Mouse (Mus musculus) olfactory bulb, adult 2 months (tissue): Measurements from ENCODE around the gene Pde10a.

ENCODE experiments used
- CTCF ChIP-seq: fragments of 200-500 bp; IDR thresholded peaks from 2 replicates; pipeline ENCODE4 v1.5.1; 2012; ENCODE audit warnings: low read depth, mild to moderate bottlenecking, low read length, moderate library complexity; ENCODE audit not compliant: insufficient read depth
- POLR2A ChIP-seq: fragments of 200-500 bp; IDR thresholded peaks from 2 replicates; pipeline ENCODE4 v1.6.1; 2012; ENCODE audit warnings: mild to moderate bottlenecking, low read depth, low read length, moderate library complexity; ENCODE audit not compliant: insufficient read depth

GRCm38 (mm10) chr17:8976745-8977144, 451.6 kb downstream of the Pde10a start:
- TF ChIP-seq CTCF (no peak), POLR2A (no peak)
